Mouse (Mus musculus) lung, postnatal 0 days (tissue): ENCODE results near the gene Tyrobp.

Source experiments
- CTCF ChIP-seq: IDR thresholded peaks from 2 replicates; pipeline ENCODE4 v1.5.1; 2016; ENCODE audit warnings: antibody characterized with exemption, mild to moderate bottlenecking
- EP300 ChIP-seq: IDR thresholded peaks from 2 replicates; pipeline ENCODE4 v1.6.1; 2016; ENCODE audit warnings: antibody characterized with exemption, mild to moderate bottlenecking, control low read depth

DNA sequence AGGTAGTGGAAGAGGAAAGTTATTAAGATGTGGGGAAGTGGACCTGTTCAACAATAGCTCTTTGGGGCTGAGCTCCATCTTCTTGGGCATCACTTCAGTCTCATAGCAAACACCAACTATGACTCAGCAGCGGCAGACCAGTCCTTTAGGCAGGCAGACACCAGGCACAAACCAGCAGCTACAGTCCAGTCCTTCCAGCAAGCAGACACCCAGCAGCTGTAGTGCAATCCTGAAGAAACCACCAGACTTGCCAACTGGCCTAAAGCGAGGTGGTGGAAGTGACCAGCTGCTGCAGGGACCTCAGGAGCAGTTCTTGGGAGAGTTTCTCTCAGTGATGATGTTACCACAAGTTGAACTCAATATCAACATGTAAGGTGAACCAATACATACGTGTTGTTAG, 4.9 kb upstream of the Tyrobp start:
- TF ChIP-seq EP300 = no peak
- no peak for TF ChIP-seq CTCF
